Mouse (Mus musculus) urinary bladder, postnatal 4 days (tissue): ENCODE measurements around the gene Amdhd1.

Experiments used
- DNase-seq, 2 experiments: peaks; one replicate each; pipeline ENCODE4 v3.0.0; 2021 to 2022; ENCODE audit warnings: low spot score in 2 of 2

The Amdhd1 gene

DNA sequence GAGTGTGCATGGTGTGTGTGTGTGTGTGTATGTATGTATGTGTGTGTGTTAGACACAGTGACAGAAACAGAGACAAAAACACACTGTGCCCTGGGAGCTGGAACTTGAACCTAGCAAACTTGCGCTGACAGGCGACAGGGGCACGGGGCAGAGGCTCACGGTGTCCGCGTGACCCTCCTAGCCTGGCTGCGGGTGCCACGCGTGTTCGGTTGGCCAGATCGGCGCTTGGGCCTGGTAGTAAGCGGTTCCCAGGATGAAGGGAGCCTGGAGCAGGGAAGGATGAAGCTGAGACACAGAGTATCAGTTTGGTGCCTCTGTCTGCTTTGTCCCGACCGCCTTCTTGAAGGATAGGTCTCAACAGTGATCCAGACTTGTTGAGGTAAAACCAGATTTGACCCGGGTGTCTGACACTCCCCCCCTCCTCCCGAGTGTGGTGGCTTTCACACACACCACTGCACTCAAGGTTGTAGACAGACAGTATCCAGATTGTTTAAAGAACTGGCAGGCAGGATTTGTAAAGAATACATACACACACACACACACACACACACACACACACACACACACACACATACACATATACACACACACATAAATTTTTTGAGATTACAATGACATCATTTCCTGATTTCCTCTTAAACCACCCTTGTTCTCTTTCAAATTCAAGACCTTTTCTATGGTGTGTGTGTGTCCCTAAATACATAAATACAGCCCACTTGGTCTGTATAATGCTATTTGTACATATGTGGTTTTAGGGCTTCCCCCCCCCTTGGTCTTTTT lies 788 bp upstream of the Amdhd1 start, which contains the start of gene Ccdc38:
Gene Ccdc38 (plus strand): TSS at position 202 of the 780 bp plus-strand sequence.
- DNase-seq = no peak

DNA sequence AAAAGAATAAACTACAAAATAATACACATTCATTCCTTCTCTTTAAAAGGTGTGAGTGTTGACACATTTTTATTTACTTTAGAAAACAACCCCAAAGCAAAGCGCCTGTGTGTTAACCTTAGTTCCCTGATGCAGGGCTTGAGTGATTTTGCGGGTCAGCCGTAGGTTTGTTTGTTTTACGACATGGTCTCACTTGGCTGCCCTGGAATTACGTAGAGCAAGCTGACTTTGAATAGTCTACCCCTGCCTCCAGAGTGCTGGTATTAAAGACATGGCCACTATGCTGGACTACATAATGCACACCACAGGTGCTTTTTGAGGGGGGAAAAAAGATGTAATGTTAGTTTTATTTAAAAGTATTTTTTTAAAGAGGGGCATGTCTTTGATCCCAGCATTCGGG lies 1.0 kb downstream of the Amdhd1 start:
- no peak for DNase-seq

DNA sequence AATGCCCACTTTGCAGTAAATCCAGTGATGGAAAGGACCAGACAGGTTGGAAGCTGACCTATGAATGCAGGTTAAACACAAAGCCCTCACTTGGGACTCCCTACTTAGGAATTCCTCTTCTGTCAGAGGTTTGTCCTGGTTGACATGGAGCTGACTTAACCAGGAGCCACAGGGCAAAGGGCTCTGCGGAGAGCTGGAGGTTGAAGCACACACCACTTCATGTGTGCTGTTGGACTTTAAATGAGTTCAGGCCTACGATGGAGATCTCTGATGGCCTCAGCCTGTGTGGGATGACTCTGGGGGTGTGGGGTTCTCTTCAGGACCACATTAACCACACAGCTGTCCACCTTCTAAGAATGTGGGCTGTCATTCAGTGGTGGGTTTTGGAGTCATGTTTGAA lies 1.5 kb downstream of the Amdhd1 start:
- no peak for DNase-seq

DNA sequence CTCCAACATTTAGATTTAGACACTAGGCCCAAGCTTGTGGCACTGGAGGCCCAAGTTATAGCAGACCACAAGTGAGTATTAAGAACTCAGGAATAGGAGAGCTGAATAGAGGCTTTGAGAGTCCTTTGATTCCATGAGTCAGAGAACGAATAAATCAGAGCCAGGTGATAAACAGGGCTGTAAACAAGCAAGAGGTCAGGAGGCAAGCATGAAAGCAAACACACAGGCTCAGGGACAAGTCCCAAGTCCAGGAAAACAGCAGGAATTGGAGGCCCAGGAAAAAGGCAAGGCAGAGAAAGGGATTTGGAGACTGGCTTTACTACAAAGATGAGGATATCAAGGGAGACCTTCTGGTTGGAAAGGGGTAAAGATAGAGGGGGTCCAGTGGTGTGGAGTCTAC lies 14.5 kb downstream of the Amdhd1 start:
- DNase-seq = no peak

DNA sequence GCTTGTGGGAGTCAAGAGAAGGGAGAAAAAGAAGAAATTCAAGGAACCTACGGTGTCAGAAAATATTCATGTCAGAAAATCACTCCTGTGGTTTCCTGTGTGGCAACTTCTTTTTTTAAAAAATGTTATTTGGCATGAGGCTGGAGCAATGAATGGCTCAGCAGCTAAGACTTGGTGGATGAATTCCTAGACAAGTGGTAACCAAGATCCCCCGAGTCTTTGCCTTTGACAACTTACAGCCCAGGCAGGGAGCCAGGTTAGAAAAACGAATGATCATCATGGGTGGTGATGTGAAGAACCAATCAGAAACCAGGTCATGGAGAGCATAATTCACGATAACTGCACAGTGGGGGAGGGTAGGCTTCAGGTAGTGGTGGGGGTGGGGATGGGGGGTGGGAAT lies 18.8 kb downstream of the Amdhd1 start:
- no peak for DNase-seq

DNA sequence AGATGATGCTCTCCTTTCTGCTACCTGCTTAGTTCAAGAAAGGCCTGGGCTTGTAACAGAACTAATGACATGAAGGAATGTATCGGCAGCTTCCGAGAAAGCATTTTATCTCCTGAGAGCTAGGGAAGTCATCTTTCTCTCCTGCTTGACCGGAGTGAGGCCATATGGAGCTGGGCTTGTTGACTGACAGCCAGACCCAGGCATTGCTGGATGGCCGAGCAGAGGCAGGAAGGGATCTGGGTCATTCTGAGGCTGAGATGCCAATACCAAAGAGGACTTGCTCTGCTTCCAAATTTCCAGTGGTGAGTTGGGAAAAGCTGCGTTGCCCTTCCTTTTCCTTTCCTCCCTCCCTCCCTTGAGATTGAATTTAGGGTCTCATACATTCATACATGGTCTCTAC lies 20.1 kb downstream of the Amdhd1 start:
- no peak for DNase-seq

DNA sequence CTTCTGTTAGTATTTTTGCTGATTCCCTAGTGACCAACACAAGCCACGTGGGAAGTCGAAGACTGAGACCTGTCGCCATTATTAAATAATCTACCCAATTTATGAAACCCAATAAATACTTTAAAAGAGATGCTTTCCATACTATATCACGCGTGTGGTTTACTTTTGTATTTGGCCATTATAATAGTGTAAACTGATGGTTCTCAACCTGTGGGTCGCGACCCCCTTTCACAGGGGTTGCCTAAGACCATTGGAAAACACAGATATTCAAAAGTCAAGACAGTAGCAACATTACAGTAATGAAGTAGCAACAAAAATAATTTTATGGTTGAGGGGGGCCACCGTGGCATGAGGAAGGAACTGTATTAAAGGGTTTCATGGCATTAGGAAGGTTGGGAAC lies 20.7 kb downstream of the Amdhd1 start:
- no peak for DNase-seq

DNA sequence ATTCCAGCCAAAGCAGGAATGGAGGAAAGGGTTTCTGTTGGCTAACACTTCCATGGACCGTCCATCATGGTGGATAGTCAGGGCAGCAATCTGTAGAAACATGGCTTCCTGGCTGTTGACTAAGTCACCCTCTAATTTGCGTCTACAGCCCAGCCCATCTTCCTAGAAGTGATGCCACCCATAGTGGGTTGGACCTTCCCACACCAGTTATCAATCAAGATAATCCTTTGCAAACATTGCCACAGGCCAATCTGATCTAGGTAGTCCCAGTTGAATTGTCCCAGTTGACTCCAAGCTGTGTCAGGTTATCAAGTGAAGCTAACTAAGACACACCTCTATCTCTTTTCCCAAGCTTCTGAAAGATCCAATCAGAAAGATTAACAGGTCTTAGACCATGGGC lies 21.2 kb downstream of the Amdhd1 start:
- DNase-seq = no peak

DNA sequence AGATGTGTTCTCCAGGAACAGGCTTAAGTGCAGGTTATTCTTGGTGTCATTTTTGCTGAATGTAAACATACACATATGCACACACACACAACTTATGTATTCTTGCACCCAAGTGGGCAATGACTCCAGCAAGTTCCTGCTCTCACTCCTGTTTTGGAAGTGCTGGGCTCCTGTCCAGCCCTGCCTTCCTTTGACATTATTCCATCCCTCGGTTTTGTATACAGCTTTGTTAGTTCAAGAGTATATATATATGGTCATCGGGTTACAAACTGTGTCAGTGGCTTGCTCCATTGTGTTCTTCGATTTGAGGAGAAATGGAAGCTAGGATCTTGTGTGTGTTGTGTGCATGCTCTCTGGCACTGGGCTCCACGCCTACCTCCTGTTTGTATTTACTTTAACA lies 21.6 kb downstream of the Amdhd1 start:
- DNase-seq = no peak

DNA sequence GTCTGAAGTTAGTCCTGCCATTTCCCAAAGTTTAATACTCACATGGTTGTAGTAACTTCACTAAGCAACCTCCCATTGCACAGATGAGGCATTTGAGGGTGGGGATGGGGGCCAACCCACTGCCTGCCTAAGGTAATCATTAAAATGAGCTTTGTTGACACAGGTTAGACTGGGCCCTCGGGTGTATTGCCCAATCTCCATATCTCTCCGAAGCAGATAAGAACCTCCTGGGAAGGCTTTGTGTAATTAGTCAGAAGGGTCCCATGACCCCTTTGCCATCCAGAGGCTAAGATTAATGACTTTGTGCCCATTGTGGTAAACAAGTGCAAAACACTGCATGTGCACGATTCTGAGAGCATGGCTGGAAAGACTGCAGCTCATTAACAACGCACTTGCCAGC lies 22.1 kb downstream of the Amdhd1 start:
- DNase-seq = no peak

DNA sequence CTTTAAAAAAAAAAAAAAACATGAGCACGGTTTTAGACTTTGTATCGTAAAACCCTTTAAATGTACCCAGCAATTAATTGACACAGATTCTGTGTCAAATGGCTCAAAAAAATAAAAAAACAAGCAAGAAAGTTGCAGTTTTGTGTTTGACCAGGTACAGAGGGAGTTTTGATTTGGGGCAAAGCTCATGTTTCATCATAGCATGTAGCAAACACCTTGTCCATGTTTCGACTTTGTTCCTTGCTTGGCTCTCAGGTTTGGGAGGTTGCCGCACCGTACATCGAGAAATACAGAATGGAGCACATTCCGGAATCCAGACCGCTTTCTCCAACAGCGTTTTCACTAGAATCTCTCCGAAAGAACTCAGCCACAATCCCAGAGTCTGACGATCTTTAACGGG lies 23.9 kb downstream of the Amdhd1 start:
- no peak for DNase-seq

DNA sequence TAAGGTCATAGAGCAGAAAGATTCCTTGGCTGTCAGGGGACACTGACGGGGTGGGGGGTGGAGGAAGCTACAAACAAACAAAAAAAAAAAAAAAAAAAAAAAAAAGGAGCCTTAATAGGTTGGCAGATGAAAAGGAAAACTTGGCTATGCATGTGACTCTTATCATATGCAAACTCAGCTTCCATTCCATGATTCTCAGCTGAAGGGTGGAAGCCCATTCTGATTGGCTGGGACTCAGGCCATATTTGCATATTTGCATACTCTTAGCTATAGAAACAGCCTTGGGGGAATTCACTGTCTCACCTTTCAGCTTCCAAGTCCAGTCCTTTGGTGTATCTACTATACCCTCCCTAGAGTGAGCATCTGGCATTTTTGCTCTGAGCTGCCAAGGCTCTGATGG lies 24.4 kb downstream of the Amdhd1 start:
- DNase-seq = no peak

DNA sequence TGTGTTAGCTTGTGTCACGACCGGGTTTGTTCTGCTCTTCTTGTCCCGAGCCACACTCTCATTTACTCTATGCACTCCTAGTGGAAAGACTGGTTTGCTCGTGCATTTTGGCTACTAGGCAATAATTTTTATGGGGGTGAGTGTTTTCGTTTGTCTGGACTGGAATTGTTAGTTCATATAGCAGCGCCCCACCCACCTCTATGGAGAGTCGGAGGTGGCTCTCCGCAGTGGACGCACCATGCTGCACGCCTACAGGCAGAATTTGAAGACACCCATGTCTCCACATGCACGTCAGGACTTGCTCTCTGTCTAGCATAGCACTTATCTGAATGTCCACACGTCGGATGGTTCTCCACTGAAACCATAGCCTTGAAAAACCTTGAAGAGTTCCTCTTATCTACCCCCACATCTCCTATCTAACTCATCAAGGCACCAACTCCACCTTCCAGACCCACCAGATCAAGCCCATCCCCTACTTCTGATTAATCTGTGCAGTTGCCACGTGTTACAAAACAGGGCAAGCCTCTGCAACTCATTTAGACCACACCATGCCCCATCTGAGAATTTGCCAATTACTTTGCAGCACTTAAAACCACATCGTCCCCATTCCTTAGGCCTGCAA lies 30.2 kb downstream of the Amdhd1 start:
- DNase-seq = peak in 1 of 2 experiments; percentile 24

DNA sequence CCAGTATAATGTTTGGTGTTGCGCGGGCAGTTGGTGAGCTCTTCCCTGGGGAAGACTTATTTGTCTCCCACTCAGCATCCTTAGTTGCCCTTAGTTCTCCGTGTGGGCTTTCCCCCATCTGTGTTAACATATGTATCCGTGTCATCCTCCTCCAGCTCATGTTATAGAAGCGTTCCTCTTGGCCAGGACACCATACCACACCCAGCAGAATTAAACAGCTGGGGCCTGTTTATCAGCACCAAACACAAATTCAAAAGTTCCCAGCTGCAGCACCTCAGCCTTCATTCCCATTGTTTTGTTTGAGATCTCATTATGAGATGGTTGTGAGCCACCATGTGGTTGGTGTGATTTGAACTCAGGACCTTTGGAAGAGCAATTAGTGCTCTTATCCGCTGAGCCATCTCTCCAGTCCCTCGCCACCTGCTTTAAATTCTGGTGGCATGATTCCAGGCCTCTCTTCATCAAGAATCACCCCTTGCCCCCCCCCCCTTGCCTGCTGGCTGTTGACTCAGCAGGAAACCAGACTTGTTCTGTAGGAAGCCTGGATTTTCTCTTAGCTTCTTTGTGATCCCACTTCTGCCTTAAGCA lies 31.4 kb downstream of the Amdhd1 start:
- no peak for DNase-seq

DNA sequence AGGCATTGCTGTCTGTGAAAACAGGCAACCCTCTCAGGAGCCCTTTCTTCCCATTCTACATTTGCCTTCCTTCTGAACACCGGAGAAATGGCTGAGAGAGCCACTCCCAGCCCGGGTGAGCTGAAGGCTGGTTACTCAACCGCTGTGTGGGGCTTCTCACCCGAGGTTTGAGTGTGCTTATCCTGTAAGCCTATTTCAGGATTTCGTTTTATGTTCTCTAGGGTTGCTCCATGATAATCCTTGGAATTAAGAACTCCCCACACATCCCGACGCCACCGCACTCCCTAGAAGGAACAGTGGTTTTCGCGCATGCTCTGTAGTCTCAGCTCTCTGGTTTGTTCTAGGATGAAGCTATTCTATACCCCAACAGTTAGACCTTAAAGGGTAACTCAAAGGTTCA lies 38.5 kb downstream of the Amdhd1 start:
- no peak for DNase-seq

DNA sequence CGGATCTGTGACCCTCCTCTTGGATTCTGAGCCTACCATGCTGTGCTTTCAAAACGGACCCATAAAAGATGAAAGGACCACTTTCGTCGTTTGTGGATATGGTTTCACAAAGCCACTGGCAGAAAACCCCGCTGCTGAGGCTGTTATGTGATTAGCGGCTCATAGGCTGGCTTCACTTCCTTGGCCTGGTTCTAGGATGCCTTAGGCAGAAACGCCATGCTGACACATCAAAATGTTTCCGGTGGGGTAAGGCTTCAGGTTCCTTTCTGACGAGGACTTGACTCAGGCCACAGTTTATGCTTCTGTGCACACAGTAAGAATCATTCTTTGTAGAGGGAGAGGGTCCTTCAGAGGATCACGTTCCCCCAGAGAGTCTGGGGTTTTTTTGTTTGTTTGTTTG lies 39.0 kb downstream of the Amdhd1 start:
- no peak for DNase-seq

DNA sequence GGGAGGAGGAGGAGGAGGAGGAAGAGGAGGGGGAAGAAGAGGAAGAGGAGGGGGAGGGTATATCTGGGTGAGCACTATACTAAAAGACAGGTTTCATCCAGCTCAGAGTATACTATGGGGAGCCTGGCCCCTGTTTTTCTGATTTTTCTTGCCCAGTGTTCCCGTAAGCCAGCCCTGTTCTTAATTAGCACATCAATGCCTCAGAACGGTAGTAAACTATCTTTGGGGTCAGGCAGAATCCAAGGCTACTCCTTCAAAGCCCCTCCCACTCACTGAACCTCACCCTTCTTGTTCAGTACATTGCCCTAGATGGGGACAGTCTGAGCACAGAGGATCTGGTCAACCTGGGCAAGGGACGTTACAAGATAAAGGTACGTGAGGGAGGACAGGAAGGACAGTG lies 49.4 kb downstream of the Amdhd1 start:
- DNase-seq = no peak

DNA sequence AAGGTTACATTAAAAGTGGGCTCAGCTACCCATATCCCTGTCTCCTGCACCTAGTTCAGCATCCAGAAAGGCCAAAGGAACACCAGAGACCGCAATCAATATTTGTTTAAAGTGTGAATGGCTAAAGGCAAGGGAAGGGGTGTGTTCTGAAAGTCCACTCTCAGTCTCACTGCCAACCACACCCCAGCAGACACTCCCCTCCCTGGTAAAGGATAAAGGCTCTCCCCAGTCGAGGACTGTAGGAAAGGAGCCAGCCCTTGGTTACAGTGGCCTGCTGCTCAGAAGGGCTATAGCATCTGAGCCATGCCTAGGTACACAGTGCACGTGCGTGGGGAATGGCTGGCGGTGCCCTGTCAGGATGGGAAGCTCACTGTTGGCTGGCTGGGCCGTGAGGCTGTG lies 51.0 kb downstream of the Amdhd1 start:
- no peak for DNase-seq

DNA sequence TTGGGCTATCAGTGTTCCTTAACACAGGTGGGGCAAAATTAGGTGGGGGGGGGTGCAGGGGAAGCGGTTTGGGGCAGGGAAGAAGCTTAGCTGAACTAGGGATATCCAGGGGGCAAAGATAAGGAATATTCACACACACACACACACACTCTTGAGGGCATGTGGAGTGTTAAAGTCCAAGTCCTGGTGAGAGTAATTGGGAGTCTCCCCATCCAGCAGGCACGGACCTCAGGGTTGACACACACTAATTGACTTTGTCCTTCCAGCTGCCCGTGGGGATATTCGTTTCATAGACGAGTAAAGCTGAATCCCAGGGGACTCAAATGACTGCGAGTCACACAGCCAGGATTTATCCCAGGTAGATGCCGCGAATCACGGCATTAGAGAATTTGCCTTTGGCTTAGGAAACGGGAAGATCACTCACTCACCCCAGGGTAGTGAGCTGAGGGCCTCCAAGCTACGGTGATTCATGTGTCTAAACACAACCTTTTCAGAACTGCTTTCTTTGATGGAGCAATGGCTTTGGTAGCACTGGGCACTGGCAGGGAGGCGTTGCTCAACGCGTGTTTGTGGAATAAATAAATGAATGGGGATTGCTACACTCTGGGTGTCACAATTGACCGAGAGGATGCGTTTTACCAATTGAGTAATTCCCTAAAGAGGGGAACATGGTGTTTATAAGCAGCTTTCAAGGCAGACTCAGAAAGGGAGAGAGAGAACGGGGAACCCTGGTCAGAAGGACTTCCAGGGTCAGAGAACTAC lies 51.6 kb downstream of the Amdhd1 start, which contains the start of gene Hal:
Gene Hal (plus strand): TSS at position 703 of the 762 bp plus-strand sequence.
- no peak for DNase-seq

DNA sequence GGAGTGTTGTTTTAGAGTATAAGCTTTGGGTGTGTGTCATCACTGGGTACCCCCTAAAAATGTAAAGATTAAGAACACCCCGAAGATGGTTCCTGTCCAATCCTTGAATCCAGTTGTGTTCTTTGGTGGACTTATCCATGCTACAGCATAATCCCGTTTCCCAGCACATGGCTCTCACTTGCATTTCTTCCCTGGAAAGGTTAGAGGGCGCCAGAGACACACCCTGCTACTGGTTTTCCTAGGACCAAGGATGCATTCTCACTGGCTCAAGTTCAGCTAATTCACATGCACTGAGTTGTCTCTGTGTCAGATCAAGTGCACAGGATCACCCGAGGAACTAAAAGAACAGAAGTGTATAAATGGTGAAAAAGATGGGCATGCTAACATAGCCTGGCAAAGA lies 53.2 kb downstream of the Amdhd1 start:
- no peak for DNase-seq

DNA sequence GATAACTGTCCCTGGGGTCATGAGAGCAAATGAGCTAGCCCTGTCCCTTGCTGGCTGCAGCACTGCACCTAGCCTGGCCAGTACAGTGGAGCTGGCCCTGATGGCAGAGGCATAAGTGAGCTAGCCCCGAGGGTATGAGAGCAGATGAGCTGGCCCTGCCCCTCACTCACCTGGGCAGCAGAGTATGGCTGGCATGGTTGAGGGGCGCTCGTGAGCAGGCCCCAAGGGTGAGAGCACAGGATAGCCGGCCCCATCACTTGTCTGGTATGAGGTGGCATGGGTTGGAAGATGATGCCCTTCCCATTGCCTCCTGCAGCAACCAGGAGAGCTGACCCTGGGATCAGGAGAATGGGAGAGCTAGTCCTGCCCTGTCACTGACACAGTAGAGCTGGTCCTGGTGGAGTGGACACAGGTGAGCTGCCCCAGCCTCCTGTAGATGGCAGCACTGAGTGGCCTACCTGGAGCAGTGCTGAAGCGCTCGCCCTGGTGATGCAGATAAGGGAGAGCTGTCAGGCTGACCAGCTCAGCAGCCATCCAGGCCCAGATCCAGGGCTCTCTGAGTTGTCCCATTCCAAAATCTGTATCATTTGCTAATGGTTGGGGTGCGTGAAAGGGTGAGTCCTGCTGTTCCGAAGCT lies 54.7 kb downstream of the Amdhd1 start:
- peak; percentile 24 to 66 for DNase-seq

DNA sequence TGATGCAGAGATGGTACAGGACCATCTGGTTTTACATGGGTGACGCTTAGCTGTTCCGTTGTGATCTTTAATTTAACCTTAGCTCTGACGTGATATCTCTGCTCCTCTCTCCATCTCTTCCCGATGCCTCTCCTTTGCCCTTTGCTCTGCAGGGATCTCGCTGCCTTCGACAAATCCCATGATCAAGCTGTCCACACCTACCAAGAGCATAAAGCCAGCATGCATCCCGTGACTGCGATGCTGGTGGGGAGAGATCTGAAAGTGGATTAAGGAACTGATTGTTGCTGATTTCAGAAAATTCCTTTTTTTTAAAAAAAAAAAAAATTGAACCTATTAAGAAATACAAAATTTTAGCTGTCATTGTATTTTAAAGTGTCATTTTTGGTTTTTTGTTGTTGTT lies 55.3 kb downstream of the Amdhd1 start:
- DNase-seq = no peak
